Mouse (Mus musculus) lung, postnatal 14 days (tissue): ENCODE results near the gene Mta3.
"Not testable (repeated sequence)": the region's sequence is repeated elsewhere in the genome, so short reads cannot be mapped to it uniquely, and the experiment has no call there.

ENCODE experiments used
- DNase-seq: peaks from one replicate; pipeline ENCODE4 v3.0.0; 2021

Mta3 gene

GRCm38 (mm10) chr17:83854284-83854918 is 148.4 kb downstream of the Mta3 start:
- no peak for DNase-seq

GRCm38 (mm10) chr17:83858413-83858812 is 152.4 kb downstream of the Mta3 start:
- DNase-seq = no peak

GRCm38 (mm10) chr17:83859639-83860038 is 153.7 kb downstream of the Mta3 start:
- DNase-seq = no peak

- DNase-seq = no peak
Observed at GRCm38 (mm10) chr17:83860224-83860623, 154.3 kb downstream of the Mta3 start.

GRCm38 (mm10) chr17:83860968-83861367 is 155.0 kb downstream of the Mta3 start:
- DNase-seq = not testable (repeated sequence)

- DNase-seq = peak; percentile 98
Observed at GRCm38 (mm10) chr17:83861444-83862133, 155.6 kb downstream of the Mta3 start.

GRCm38 (mm10) chr17:83862134-83862881 is 156.3 kb downstream of the Mta3 start:
- DNase-seq = peak; percentile 65

GRCm38 (mm10) chr17:83865366-83865765 is 159.4 kb downstream of the Mta3 start:
- no peak for DNase-seq

- DNase-seq = peak; percentile 21
Observed at GRCm38 (mm10) chr17:83866582-83866981, 160.6 kb downstream of the Mta3 start.

- DNase-seq = no peak
Observed at GRCm38 (mm10) chr17:83870385-83870784, 164.4 kb downstream of the Mta3 start.
